In the genomic region with DNA sequence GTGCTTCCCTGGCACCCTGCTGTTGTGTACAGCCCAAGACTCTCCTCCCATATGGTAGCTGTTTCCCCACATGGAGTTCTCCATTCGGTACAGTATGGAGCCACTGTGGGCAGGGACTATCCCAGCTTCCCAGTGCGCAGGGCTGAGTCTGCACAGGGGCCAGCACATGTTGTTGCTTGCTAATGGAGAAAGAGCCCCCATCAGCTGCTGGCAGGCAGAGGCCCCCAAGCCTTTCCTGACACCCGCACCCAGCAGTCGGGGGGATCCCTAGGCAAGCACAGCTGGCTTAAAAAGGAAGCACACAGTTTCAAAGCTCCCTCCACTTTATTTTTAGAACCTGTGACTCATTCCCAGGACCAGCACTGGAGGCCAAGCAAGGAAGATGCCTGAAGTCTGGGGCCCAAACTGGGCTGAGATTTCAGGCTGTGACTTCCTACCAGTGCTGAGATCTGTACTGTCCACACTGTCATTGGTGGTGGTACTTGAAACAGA, we compare ENCODE assay signal across 8 mouse cellular contexts. TPM values are rescaled to one million over a fixed set of nuclear protein-coding genes. Genes with fewer than 3 reads are reported as not detected.
A peak's percentile ranks its signal among the peaks of the same experiment; 100 is the strongest.
DNase-seq lines count a peak whose midpoint lies in the region; ATAC-seq and TF ChIP-seq lines count a peak whose summit lies in the region.

No protein-coding gene starts in this region.

- H3K9ac ChIP-seq in midbrain, embryonic 14.5 days (replicated peaks; ENCODE audit: low read length), result 0 out of 2 replicates have a peak overlapping the region, but pooled peaks have one; percentile 16
- no peak overlapping the region for H3K9ac ChIP-seq in midbrain, embryonic 15.5 days
- no peak overlapping the region for H3K9ac ChIP-seq in hindbrain, embryonic 11.5 days (ENCODE audit: low read depth, low read length)

- H3K27ac ChIP-seq in cerebellum, adult 2 months (ENCODE audit: insufficient read depth, low read length), result no peak overlapping the region
- no peak overlapping the region for H3K27ac ChIP-seq in midbrain, embryonic 14.5 days (replicated peaks; ENCODE audit: low read depth, low read length)
- no peak overlapping the region for H3K27ac ChIP-seq in midbrain, embryonic 15.5 days
- no peak overlapping the region for H3K27ac ChIP-seq in hindbrain, embryonic 11.5 days (ENCODE audit: low read depth, low read length)

- DNase-seq in cerebellum, adult 2 months, result peak; percentile 23 to 37
- no peak for DNase-seq in cerebellum, adult 9-10 months
- no peak for DNase-seq in midbrain, embryonic 14.5 days
- peak; percentile 47 to 55 for DNase-seq in heart, postnatal 14 days
- no peak for DNase-seq in hindbrain, embryonic 11.5 days (ENCODE audit: low spot score)
- no peak for DNase-seq in embryo, embryonic 9.5 days (ENCODE audit: extremely low spot score)

- no peak overlapping the region for H3K4me3 ChIP-seq in cerebellum, adult 2 months (replicated peaks; ENCODE audit: insufficient read depth, low read depth, low read length)
- no peak overlapping the region for H3K4me3 ChIP-seq in midbrain, embryonic 14.5 days (replicated peaks; ENCODE audit: low read depth, low read length)
- H3K4me3 ChIP-seq in midbrain, embryonic 15.5 days, result no peak overlapping the region
- H3K4me3 ChIP-seq in hindbrain, embryonic 11.5 days (ENCODE audit: low read depth, low read length), result no peak overlapping the region

- 26% methylated on average over 4 of the region's 4 CpGs for WGBS in cerebellum, adult 2 months
- WGBS in midbrain, embryonic 14.5 days, result 68% methylated on average over 4 of the region's 4 CpGs
- WGBS in midbrain, embryonic 15.5 days, result 73% methylated on average over 4 of the region's 4 CpGs
- WGBS in hindbrain, embryonic 11.5 days, result 56% methylated on average over 4 of the region's 4 CpGs

- ATAC-seq in midbrain, embryonic 14.5 days (ENCODE audit: low FRiP score, low TSS enrichment), result no peak
- no peak for ATAC-seq in midbrain, embryonic 15.5 days (replicated peaks)
- peak; percentile 42 for ATAC-seq in megakaryocyte progenitor cell, adult 5-6 weeks (replicated peaks; ENCODE audit: poor library complexity)
- no peak for ATAC-seq in hindbrain, embryonic 11.5 days (ENCODE audit: low FRiP score)

- no peak for TF ChIP-seq CTCF in cerebellum, adult 2 months (IDR thresholded peaks at IDR 0.05; ENCODE audit: borderline replicate concordance, insufficient read depth, low read depth, low read length)

- no peak for TF ChIP-seq POLR2A in cerebellum, adult 2 months (IDR thresholded peaks at IDR 0.05; ENCODE audit: borderline replicate concordance, insufficient read depth, low read length)

- no peaks in the 10 kb centered on the region for H3K36me3 ChIP-seq in midbrain, embryonic 14.5 days (ENCODE audit: control insufficient read depth, insufficient read depth, low read length)
- no peaks in the 10 kb centered on the region for H3K36me3 ChIP-seq in midbrain, embryonic 15.5 days (replicated peaks)
- no peaks in the 10 kb centered on the region for H3K36me3 ChIP-seq in hindbrain, embryonic 11.5 days (ENCODE audit: control insufficient read depth, insufficient read depth, low read length)

- intact Hi-C loops in heart, postnatal 14 days (cut with DNase I), result no loop called here

- H3K4me1 ChIP-seq in cerebellum, adult 2 months (ENCODE audit: control insufficient read depth, insufficient read depth, low read length), result peaks cover 29% of the 10 kb centered on the region
- peaks cover 3% of the 10 kb centered on the region; the same call in 1 of the 2 replicates for H3K4me1 ChIP-seq in midbrain, embryonic 14.5 days (ENCODE audit: control insufficient read depth, insufficient read depth, low read length)
- H3K4me1 ChIP-seq in midbrain, embryonic 15.5 days, result peaks cover 10% of the 10 kb centered on the region
- H3K4me1 ChIP-seq in hindbrain, embryonic 11.5 days (replicated peaks; ENCODE audit: control insufficient read depth, insufficient read depth, low read length), result peaks cover 2% of the 10 kb centered on the region; the same call in 1 of the 2 replicates

- no peaks in the 10 kb centered on the region for H3K9me3 ChIP-seq in midbrain, embryonic 14.5 days (ENCODE audit: control insufficient read depth, low read length)
- no peaks in the 10 kb centered on the region for H3K9me3 ChIP-seq in midbrain, embryonic 15.5 days
- no peaks in the 10 kb centered on the region for H3K9me3 ChIP-seq in hindbrain, embryonic 11.5 days (ENCODE audit: control insufficient read depth, low read length)

- H3K27me3 ChIP-seq in cerebellum, adult 2 months (ENCODE audit: control insufficient read depth, insufficient read depth, low read length), result no peaks in the 10 kb centered on the region
- no peaks in the 10 kb centered on the region for H3K27me3 ChIP-seq in midbrain, embryonic 14.5 days (ENCODE audit: control insufficient read depth, insufficient read depth, low read length)
- no peaks in the 10 kb centered on the region for H3K27me3 ChIP-seq in midbrain, embryonic 15.5 days (replicated peaks)
- H3K27me3 ChIP-seq in hindbrain, embryonic 11.5 days (ENCODE audit: control insufficient read depth, insufficient read depth, low read length), result no peaks in the 10 kb centered on the region

- H3K4me2 ChIP-seq in midbrain, embryonic 14.5 days (ENCODE audit: low read length), result no peak overlapping the region
- no peak overlapping the region for H3K4me2 ChIP-seq in midbrain, embryonic 15.5 days
- no peak overlapping the region for H3K4me2 ChIP-seq in hindbrain, embryonic 11.5 days (replicated peaks; ENCODE audit: low read depth, low read length)

RNA-seq across cellular contexts. Expression of gene 1810010D01Rik, which starts 9.7 kb away (rescaled TPM):
- 11.3 and 13.6 TPM in 2 replicates for polyA plus RNA-seq in cerebellum, adult 2 months (2012; rRNA removed)
- 0.33 TPM in 1 of 2 replicates, not detected in the other for polyA plus RNA-seq in midbrain, embryonic 14.5 days (2014; fragmentation: Nextera tagmentation; extraction: Ambion mirVana)
- polyA plus RNA-seq in midbrain, embryonic 15.5 days (2015; fragmentation: Nextera tagmentation; extraction: Ambion mirVana), result not detected in 2 replicates
- under 1 TPM in 1 of 2 experiments, not detected in 1; 0.43 TPM for total RNA-seq in heart, postnatal 14 days (2021)
- total RNA-seq in megakaryocyte progenitor cell, adult 5-6 weeks (2015), result not detected in 2 replicates
- total RNA-seq in megakaryocyte progenitor cell, adult 5-6 weeks (2017), result not detected in 2 replicates
- 0.97 TPM in 1 of 2 replicates, not detected in the other for polyA plus RNA-seq in hindbrain, embryonic 11.5 days (2014; fragmentation: Nextera tagmentation; extraction: Ambion mirVana)

Comparison
In these comparisons a context has a peak if more than half of its experiments do, and no peak if none do; other contexts are left out.
1. DNase-seq: peak in cerebellum, adult 2 months (2 of 2) and heart, postnatal 14 days (2 of 2); none in cerebellum, adult 9-10 months (single experiment), midbrain, embryonic 14.5 days (single experiment), hindbrain, embryonic 11.5 days (single experiment) and embryo, embryonic 9.5 days (single experiment).